Mouse (Mus musculus): ENCODE results near the gene Tgfb1i1. TPM values are rescaled to one million over a fixed set of nuclear protein-coding genes. Genes with fewer than 3 reads are reported as not detected.
A peak's percentile ranks its signal among the peaks of the same experiment; 100 is the strongest.

Gene Tgfb1i1
- 10 to 100 TPM; 21.6 to 22.8 TPM for total RNA-seq (2021)
- long read RNA-seq, experiment 1, transcript Tgfb1i1-204 (10 exons, 3,788 nt), result major isoform, 7 of 8 reads
- long read RNA-seq, experiment 1, partial matches to known transcripts, result 0 of 8 reads
- long read RNA-seq, experiment 1, other reads (novel, unspliced or antisense), result 1 of 8 reads
- long read RNA-seq, experiment 2, transcript Tgfb1i1-204 (10 exons, 3,788 nt), result major isoform, 9 of 17 reads
- long read RNA-seq, experiment 2, partial matches to known transcripts, result 2 of 17 reads
- long read RNA-seq, experiment 2, other reads (novel, unspliced or antisense), result 1 of 17 reads

DNA sequence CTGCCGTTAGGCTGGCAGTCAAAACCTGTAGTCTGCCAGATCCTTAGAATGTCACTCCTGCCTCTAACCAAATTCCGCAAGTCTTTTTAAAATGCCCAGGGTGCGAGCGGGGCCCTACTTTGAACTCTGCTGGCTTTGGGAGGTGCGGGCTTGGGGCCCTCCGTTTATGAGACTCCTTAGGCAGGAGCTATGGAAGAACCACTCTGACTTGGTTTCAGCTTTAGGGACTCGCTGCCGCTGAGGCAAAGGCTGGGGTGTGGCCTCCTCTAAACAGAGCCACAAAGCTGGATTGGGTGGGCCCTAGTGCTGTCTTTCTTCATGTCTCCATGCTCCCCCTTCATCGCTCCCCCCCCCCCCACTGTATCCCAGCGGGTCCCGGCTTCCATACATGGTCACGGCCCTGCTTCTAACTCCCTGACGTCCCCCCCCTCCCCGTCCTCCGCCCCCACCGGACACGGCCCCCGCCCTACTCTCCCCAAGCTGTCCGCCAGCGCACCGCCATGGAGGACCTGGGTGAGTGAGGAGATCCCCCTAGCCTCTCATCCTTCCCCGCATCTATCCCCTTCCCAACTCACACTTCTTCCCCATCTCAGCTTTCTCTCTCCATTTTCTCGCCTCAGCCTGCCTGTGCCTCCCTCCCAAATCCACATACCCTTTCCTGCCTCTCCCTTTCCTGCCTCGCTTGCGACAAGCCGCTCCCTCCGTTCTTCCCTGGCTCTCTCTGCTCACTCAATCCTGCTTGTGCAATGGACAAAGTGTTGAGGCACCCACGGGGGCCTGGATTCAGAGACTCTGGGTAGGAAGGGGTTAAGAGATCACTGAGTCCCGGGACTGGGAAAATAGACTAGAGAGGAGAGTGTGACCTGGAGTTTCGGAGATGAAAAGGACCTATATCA lies at the start of gene Tgfb1i1:
Tgfb1i1 (plus strand) TSS at position 317 of the 896 bp plus-strand sequence.
- DNase-seq (ENCODE audit: low spot score in 2 of 2), result peak; percentile 44 to 53

DNA sequence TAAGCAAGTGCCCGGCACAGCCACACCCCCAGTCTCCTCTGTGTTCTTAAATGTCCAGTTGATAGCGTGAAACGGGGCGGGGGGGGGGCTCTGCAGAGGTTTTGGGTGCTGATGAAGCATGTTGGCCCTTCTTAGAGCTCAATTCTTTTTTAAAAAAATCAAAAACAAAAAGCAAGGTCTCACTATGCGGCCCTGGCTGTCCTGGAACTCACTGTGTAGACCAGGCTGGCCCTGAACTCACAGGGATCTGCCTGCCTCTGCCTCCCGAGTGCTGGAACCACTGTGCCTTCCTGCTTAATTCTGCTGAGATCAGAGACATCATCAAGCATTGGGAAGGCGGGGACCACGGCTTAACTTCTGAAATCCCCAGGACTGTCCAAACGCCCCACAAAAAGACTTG lies 45.0 kb upstream of the Tgfb1i1 start:
- DNase-seq (ENCODE audit: low spot score in 2 of 2), result no peak

DNA sequence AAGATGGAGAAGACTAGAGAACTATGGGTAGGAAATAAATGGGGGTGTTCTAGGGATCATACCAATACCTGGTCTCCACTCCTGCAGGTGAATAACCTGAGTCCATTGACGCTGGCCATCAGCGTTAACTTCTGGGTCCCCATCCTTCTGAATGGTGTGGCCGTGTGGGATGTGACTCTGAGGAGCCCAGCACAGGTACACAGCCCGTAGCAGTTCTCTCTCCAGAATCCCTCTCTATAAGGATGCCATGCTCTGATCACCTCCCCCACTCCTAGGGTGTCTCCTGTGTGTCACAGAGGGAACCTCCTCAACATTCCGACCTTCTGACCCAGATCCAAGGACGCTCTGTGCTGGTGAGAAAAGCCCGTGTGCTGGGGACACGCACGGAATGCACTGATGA lies 43.5 kb upstream of the Tgfb1i1 start:
- no peak for DNase-seq (ENCODE audit: low spot score in 2 of 2)

DNA sequence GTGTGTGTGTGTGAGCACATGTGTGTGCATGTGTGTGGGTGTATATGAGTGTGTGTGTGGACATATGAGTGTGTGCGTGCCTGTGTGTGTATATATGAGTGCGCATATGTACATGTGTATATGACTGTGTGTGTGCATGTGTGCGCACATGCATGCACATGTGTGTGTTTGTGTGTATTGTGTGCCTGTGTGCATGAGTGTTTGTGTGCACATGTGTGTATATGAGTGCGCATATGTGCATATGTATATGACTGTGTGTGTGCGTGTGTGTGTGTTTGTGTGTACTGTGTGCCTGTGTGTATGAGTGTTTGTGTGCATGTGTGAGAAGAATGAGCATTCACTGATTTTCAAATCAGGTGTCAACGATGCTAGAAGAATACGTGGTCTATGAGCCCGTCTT lies 42.4 kb upstream of the Tgfb1i1 start:
- no peak for DNase-seq (ENCODE audit: low spot score in 2 of 2)

DNA sequence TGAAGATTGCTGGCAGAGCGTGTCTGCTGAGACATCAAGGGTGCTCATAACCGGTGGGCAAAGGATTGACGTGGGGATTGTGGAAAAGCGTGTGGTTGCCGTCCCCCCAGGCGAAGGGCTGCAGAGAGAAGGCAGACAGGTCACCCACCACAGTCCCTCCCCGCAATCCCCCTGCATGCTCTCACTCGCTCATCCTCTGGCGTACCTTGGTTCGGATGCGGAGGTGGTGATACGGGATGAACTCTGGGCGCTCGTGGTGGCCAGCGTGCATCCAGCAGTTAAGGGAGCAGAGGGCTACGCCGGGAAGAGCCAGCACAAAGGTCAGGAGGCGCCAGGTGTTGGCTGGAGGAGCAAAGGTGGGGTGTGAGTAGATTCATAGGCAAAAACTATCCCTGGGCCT lies 40.9 kb upstream of the Tgfb1i1 start:
- no peak for DNase-seq (ENCODE audit: low spot score in 2 of 2)

DNA sequence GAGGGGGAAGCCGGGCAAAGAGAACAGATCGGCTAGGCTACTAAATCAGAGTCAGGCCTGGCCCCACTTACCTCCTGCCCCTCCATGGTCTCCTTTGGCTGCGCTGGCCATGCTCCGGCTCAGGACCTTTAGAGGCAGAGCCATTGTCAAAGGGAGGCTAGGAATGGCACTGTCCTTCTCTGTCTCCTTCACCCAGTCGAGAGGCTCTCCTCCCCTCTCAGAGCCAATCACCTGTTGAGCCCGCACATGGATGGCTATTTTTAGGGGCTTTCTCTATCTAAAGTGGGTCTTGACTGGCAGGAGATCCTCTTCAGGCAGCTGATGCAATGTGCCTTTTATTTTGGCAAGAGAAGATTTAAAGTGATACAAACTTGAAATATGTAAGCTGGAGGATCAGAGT lies 40.5 kb upstream of the Tgfb1i1 start, which contains the start of gene Cox6a2:
Cox6a2 (minus strand) TSS at position 236 of the 400 bp plus-strand sequence.
- no peak for DNase-seq (ENCODE audit: low spot score in 2 of 2)

DNA sequence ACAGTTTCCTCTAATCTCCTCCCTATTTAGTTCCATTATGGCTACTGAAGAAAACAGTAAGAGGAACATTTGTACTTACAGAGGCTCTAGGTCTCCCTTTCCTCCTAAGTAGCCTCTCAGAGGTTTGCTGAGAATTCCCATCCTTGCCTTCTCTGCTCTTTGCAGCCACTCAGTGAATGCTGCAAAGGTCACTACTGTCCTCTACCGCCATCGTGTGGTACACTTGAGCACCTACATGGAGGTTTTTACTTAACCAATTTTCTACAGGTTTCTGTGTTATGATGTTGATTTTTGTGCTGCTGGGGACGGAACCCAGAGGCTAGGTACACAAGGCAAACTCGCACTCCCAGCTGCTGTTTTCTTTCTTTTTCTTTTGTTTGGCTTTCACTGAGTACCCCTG lies 38.4 kb upstream of the Tgfb1i1 start:
- DNase-seq (ENCODE audit: low spot score in 2 of 2), result peak; percentile 54 to 74

DNA sequence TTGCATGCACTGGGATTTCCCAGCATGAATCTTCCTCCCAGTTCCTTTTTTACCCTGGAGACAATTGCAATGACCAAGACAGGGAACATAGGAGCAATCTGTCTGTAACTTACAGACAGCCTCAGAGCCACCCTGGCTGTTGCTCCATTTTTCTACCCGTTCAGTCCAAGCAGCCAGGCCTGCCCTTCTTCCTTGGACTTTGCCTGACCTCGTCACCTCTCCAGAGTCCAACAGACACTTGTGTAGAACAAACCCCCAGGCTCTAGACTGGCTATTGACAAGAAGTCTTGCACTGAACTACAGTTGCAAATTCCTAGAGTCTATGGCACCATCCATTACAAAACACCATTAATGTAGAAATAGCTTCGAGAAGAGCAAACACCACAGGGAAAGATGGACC lies 36.8 kb upstream of the Tgfb1i1 start:
- no peak for DNase-seq (ENCODE audit: low spot score in 2 of 2)

DNA sequence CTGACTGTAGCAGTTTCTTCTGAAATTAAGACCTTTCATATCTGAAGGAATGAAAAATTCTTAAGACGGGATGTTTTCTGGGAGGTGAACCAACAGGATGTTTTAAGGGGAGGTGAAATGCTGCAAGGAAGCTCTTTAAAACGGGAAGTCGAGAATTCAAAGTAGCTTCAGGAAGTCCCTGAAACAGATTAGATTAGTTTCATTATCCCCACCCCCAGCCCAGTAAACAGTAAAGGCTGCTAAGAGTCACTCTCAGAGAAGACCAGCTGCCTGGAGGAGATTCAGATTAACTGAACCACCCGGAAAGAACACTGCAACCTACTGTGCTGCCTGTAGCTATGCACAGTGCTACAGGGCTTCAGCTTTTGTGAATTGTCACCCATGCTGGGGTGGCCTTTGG lies 26.7 kb upstream of the Tgfb1i1 start:
- no peak for DNase-seq (ENCODE audit: low spot score in 2 of 2)

DNA sequence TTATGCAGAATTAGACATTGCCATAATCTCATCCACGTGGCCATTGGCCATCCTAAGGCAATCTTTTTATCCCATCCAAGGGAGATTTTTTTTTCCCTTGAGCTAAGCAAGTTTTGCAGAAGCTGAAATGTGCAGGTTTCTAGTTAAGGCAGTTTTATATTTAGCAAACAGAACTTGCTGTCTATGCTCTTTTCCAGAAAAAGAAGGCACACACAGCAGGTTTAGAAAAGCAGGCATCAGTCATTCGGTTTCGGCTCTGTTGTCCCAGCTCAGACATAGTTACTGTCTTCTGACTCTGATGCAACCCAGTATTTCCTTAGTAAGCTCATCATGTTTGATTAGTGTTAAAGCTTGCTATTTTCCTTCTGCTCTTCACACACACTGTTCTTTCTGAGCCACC lies 25.7 kb upstream of the Tgfb1i1 start:
- DNase-seq (ENCODE audit: low spot score in 2 of 2), result no peak

DNA sequence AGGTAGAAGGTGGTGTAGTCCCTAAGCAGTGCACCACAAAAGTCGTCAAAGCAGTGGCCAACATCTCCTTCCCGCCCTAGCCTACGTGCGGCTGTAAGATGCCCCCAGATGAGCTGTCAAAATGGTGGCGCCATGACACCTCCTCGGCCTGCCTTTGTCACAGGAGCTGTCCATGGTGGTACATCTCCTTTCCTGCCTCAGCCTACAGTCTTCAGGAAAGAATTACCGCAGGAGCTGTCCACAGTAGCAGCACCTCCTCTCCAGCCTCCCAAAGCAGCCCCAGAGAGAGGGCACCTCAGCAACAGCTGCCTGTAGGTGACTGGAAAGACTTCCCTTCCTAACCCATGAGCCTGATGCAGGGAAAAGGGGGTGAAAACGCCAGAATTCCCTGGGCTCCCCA lies 14.9 kb upstream of the Tgfb1i1 start:
- DNase-seq (ENCODE audit: low spot score in 2 of 2), result no peak

DNA sequence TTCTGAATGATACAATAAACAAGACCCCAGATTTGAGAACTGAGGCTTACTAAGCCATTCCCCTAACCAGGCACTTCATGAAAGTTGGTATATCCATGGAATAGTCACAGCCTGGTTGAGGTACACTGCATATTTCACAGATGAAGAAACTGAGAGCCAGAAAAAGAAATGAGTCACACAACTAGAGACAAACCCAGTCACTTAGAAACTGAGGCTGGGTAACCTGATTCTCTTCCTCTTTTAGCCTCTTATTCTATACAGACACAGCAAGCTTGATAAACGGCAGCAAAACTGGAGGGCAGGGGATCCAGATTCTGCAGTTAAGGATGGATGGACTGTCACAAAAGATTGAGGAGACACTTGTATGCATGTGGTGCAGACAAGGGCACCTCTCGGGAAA lies 11.8 kb upstream of the Tgfb1i1 start:
- DNase-seq (ENCODE audit: low spot score in 2 of 2), result no peak

DNA sequence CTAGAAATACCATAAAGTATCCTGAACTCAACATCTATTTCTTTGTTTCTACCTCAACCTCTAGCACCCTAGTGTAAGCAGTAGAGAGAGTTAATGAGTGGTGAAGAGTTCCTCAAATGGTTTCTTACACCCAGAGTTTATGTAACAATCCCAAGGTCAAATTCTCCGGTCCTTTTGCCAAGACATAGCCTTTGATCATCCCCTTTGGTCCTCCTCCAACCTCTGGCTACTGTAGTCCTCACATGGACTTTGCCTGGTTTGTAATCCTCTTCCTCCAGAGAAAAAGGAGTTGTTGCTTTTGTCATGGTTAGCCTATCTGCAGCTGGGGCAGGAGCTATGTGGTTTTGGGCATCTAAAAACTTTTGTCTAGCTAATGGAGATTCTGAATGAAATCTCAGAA lies 11.1 kb upstream of the Tgfb1i1 start:
- no peak for DNase-seq (ENCODE audit: low spot score in 2 of 2)

DNA sequence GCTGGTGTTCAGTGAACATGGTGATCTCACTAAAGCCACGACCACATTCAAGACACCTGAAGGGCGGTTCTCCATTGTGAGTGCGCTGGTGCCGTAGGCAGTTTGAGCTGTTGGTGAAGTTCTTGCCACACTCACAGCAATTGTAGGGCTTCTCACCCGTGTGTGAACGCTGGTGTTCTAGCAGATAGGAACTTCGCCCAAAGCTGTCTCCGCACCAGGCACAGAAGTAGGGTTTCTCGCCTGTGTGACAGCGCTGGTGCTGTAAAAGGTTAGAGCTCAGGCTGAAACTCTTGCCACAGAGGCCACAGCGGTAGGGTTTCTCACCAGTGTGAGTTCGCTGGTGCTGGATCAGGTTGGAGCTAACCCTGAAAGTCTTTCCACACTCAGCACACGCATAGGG lies 10.2 kb upstream of the Tgfb1i1 start:
- DNase-seq (ENCODE audit: low spot score in 2 of 2), result no peak

DNA sequence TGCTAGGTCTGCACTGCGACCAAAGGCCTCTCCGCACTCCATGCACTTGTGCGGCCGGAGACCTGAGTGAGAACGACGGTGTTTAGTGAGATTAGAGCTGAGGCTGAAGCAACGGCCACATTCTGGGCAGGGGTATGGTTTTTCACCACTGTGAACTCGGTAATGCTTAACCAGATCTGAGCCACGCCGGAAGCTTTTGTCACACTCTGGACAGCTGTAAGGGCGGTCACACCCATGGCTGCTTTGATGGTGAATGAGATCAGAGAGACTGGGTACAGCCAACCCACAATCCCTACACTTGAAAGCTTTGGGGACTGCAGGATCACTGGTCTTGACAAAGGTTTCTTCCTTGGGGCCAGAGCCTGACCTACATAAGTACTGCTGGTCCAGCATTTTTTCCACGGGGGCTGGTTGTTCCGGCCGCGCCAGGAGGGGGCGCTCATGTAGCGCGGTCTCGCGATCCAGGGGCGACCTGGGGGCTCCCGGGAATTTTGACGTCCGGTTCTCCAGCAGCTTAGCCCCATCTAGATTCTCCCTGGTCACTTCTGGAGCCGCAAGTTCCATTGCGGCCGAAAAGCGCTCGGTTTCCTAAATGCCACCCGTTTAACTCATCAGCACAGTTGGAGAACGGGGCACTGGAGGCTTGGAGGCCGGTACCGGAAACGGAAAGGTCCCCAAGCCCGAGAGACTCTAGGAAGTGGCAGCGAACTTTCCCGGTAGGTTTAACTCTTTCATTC lies 9.6 kb upstream of the Tgfb1i1 start, which contains the start of gene Armc5:
Armc5 (plus strand) TSS at position 487 of the 737 bp plus-strand sequence.
- peak; percentile 82 to 86 for DNase-seq (ENCODE audit: low spot score in 2 of 2)

DNA sequence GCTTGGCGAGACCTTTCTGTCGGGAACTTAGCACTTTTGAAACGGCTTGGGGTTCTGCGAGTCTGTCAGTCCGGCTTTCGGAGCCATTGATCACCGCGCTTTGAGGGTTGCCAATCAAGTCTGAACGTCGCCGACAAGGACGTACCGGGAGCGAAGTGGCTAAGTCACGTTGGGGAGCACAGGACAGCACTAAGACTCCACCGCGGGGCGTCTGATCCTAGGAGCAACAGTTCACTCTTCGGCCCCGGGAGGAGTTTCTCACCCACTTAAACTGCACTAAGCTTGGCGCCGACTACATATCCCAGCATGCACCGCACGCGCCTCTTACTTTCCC lies 9.1 kb upstream of the Tgfb1i1 start:
- no peak for DNase-seq (ENCODE audit: low spot score in 2 of 2)

DNA sequence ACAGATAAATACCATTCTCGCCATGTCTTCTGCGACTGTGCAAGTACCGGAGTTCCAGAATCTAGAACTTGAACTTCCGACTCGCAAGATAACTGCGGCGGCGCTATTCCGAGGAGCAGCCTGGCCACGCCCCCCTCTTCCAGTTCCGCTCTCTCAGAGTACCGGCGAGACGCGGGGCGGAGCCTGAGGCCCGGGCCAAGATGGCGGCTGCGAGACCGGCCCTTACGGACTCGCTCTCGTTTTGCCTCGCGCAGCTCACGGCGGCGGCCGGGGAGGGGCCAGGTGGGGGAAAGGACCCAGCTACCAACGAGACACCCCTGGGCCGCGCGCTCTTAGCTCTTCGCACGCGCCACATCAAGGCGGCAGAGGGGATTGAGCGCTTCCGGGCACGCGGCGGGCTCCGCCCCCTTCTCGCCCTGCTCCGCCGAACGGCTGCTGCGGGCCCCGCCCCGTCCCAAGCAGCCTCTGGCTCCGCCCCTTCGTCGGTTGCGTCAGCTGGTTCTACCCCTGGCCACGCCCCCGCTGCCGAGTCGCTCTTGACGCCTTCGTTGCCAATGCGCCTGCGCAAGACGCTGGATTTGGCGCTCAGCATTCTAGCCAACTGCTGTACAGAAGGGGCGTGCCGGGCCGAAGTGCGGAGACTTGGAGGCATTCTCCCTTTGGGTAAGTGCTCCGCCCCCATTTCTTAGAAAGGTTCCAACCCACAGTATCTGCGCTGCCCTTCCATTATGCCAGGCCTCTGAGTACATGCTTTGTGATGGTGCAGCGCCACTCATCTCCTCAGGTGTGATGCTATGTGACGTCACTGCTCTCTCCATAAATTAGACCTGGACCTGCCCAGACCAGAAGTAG lies 8.5 kb upstream of the Tgfb1i1 start, which contains the start of gene 9130023H24Rik:
9130023H24Rik (minus strand) TSS at position 105 of the 852 bp plus-strand sequence.
- DNase-seq (ENCODE audit: low spot score in 2 of 2), result peak; percentile 100

DNA sequence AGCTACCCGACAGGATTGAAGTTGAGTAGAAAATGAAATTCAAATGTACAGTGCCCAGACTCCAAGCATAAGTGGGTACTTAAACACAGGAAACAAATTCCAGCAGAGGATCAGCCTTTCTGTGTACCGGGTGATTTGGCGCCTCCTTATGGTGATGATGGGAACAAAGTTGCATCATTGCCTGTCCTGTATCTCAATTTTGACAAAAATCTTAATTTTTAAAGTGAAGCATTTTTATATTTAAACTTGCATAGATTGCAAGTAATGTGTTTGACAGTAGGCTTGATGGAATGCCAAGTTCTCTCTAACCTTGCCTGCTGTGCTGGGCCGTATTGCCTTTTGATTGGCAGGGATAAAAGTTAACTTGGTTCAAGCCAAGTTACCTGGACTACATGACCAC lies 7.6 kb upstream of the Tgfb1i1 start:
- no peak for DNase-seq (ENCODE audit: low spot score in 2 of 2)

DNA sequence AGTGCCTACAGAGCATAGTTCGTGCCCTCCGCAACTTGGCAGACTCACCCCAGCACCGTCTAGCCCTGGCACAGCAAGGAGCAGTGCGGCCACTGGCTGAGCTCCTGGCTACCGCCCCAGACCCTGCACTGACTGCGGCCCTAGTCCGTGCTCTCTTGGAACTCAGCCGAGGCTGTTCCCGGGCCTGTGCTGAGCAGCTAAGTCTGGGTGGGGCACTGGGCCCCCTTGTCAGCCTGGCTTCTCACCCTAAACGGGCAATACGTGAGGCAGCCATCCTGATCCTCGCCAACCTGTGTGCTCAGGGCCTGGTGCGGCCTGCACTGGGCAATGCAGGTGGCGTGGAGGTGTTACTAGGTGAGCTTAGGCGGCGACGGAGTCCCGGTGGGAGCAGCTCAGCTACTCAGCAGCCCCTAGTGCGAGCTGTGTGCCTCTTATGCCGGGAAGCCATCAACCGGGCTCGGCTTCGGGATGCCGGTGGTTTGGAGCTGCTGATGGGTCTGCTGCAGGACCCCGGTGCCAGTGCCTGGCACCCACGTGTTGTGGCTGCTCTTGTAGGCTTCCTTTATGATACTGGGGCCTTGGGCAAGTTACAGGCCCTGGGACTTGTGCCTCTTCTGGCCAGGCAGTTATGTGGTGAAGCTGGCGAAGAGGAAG lies 6.4 kb upstream of the Tgfb1i1 start:
- no peak for DNase-seq (ENCODE audit: low spot score in 2 of 2)

DNA sequence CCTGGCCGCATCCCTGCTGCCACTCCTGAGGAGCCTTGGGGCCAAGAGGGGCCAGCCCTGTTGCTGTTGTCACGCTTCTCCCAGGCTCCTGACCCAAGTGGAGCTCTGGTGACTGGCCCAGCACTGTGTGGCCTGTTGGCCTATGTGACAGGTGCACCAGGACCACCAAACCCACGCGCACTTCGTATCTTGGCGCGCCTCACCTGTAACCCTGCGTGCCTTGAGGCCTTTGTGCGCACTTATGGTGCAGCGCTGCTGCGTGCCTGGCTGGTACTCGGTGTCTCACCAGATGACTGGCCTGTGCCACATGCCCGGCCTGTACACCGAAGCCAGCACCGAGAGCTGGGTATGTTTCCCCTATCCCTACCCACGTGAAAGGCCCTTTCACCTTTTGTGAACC lies 4.3 kb upstream of the Tgfb1i1 start:
- DNase-seq (ENCODE audit: low spot score in 2 of 2), result no peak
